Mouse (Mus musculus) Patski (cell line): ENCODE results near the gene Ralgapa2. TPM values are rescaled to one million over a fixed set of nuclear protein-coding genes. Genes with fewer than 3 reads are reported as not detected.

Experiments used
- ATAC-seq: fragments of 100-300 bp; one replicate; pipeline ENCODE4 v1.8.0; 2021
- CTCF ChIA-PET: fragments of 350-600 bp; sonication (Branson Sonifier 250); formaldehyde crosslinking; loops from one replicate; lab custom pipeline; 2022; ENCODE audit warnings: inconsistent platforms; lab: Charles Lee
- POLR2A ChIA-PET: fragments of 350-600 bp; sonication (Branson Sonifier 250); formaldehyde crosslinking; loops from one replicate; lab custom pipeline; 2022; ENCODE audit warnings: antibody characterized with exemption, inconsistent platforms; lab: Charles Lee
- DNase-seq: peaks from one replicate; pipeline ENCODE4 v3.0.0-alpha.2; 2011; ENCODE audit warnings: low read depth, low spot score
- H3K27me3 ChIP-seq: fragments of 371-371 bp; one replicate; pipeline ENCODE4 v1.5.1; 2021
- CTCF ChIP-seq: fragments of 100-300 bp; IDR thresholded peaks from one replicate; pipeline ENCODE4 v1.5.1; 2021
- in situ Hi-C: fragments of 300-500 bp; cut with MboI; formaldehyde crosslinking; loops from 3 replicates; pipeline ENCODE4 v1.11.1; 2018; ENCODE audit warnings: low pct_unique_long_range_greater_than_20kb, mixed read lengths
- polyA plus RNA-seq: library from polyadenylated mRNA; unstranded; gene quantifications from one replicate; pipeline ENCODE4 v1.2.3, GENCODE M21; 2021

Gene Ralgapa2
- polyA plus RNA-seq, 1 experiment from 2014 or later: 4.7 TPM

GRCm38 (mm10) chr2:146218161-146218691 is 293.9 kb downstream of the Ralgapa2 start:
- H3K27me3 ChIP-seq: peaks cover 33% of the 10 kb centered on the region
- DNase-seq (no peak), ATAC-seq (no peak)
- in situ Hi-C loops: loop anchor here (10.0 kb wide), 1 partner anchor 263 kb away; no protein-coding TSS in a partner anchor
- CTCF ChIA-PET: no interaction called here
- TF ChIP-seq CTCF: no peak
- POLR2A ChIA-PET: no interaction called here

DNA sequence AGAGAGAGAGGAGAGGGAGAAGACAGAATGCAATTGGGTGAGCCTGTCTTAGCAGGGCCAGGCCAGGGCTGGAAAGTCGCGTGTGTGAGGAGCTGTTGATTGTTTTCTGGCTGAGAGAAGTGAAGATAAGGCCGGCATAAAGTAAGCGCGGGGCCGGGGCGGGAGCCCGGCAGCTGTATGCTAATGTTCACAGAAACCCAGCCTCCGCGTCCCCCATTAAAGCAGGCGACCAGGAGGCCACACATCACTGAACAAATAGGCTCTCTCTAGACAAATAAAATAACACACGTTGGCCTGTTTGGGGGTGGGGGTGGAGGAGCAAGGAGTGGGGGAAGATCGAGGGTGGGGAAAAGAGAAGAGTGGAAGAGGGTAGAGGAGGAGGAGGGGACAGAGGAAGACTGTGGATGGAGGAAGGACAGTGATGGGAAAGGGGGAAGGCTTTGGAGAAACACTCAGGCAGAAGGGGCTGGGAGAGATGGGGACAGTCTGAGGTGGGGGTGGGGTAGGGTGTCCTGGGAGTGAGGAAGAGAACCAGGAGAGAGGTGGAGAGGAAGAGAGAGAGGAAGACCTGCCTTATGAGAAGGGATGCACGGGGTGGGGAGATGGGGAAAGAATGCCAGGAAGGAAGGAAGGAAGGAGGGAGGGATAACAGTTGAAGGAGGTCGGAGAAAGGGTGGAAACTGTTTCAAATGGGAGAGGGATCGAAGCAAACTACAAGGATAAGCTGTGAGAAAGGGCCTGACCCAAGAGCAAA is 294.7 kb downstream of the Ralgapa2 start:
- DNase-seq: no peak
- in situ Hi-C loops: loop anchor here (10.0 kb wide), 1 partner anchor 263 kb away; no protein-coding TSS in a partner anchor
- ChIA-PET CTCF (no interaction called here), POLR2A (no interaction called here)
- no peak for TF ChIP-seq CTCF
- ATAC-seq: no peak
- peaks cover 33% of the 10 kb centered on the region for H3K27me3 ChIP-seq

DNA sequence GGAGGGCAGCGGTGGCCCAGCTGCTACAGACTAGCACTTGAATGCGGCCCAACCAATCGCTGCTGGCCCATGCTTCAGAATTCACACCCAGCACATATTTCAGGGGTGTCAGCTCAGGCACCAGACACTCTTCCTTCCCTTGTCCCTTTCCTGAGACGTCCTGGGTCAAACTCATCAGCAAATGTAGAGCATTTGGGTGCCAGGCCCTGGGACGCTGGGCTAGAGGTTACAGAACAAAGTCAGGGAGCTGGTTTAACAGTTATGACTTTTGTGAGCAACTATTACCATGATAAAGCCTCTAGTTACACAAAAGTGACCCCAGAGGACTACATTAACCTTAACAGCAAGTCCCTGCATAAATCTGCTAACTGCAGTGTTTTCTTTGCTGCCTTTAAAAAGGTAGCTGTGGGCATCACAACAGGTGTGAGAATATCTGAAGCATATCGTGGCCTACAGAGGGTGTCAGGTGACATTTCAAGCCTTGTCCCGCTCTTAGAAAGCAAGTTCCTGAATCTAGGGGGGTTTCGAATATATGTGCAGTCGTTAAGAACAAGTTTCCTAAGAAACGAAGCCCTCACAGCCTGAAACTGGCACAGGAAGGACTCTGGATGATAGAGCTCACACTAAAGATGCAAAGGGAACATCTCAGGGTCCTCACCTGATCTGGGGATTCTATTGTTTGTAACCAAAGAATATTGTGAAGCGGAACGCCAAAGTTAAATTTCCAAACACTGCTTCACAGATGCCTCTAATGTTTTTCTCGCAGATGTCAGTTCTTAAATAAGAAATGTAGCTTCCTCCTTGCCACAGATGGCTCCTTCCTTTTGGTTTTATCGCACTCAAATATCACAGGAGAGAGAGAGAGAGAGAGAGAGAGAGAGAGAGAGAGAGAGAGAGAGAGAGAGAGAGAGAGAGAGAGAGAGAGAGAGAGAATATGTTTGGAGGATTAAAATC is 295.8 kb downstream of the Ralgapa2 start:
- no peak for TF ChIP-seq CTCF
- ATAC-seq (no peak), DNase-seq (no peak)
- ChIA-PET CTCF (interaction anchor here (0.9 to 1.1 kb wide), 2 partner anchors 10 to 267 kb away, joined by 3 to 4 read pairs; no protein-coding TSS in a partner anchor), POLR2A (no interaction called here)
- peaks cover 31% of the 10 kb centered on the region for H3K27me3 ChIP-seq
- in situ Hi-C loops: loop anchor here (10.0 kb wide), 1 partner anchor 262 kb away; no protein-coding TSS in a partner anchor

GRCm38 (mm10) chr2:146214715-146215114 is 297.4 kb downstream of the Ralgapa2 start:
- no peak for DNase-seq
- no peak for TF ChIP-seq CTCF
- ATAC-seq: peak; percentile 69
- POLR2A ChIA-PET: no interaction called here
- in situ Hi-C loops: loop anchor here (10.0 kb wide), 1 partner anchor 260 kb away; no protein-coding TSS in a partner anchor
- peaks cover 14% of the 10 kb centered on the region for H3K27me3 ChIP-seq
- CTCF ChIA-PET: interaction anchor here (0.5 kb wide), 1 partner anchor 390 kb away, joined by 3 read pairs; no protein-coding TSS in a partner anchor

DNA sequence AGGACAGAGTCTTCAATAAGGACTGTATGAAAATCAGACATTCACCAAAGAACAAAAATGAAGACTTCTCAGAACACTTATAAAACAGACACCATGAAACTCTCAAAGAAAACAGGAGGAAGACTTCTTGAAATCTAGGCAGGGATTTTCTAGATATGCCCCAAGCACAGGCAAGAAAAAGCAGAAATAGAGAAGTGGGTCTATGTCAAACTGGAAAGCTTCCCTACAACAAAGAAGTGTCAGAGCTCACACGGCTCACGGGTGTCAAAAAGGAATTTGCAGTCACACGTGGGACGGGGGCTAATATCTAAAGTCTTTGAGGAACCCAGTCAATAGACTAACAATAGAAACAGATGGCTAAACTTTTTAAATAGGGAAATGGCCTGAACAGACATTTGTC is 301.2 kb downstream of the Ralgapa2 start:
- H3K27me3 ChIP-seq: peaks cover 8% of the 10 kb centered on the region
- ATAC-seq: no peak
- TF ChIP-seq CTCF: no peak
- no peak for DNase-seq
- ChIA-PET POLR2A (no interaction called here), CTCF (no interaction called here)
- in situ Hi-C loops: loop anchor here (10.0 kb wide), 1 partner anchor 256 kb away; no protein-coding TSS in a partner anchor

DNA sequence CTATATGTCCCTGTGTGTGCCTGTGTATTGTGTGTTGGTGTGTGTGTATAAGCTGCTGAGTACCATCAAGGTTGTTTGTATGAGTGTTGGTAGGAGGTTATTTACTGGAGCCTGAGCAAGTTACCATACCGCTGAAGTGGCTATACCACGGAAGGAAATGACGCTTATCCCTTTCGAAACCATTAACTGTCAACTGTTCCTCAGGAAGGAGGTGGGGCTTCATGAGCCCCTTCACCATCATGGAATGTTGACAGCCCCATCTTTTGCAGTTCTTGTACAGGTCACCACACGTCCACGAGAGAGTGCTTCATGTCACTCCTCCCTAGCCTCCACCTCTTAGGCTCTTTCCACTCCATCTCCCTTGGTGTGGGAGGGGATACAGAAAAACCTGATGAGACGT is 314.2 kb downstream of the Ralgapa2 start:
- no peak for DNase-seq
- ATAC-seq: no peak
- no peak for TF ChIP-seq CTCF
- ChIA-PET POLR2A (no interaction called here), CTCF (no interaction called here)
- in situ Hi-C loops: no loop called here
- H3K27me3 ChIP-seq: peaks cover 17% of the 10 kb centered on the region

DNA sequence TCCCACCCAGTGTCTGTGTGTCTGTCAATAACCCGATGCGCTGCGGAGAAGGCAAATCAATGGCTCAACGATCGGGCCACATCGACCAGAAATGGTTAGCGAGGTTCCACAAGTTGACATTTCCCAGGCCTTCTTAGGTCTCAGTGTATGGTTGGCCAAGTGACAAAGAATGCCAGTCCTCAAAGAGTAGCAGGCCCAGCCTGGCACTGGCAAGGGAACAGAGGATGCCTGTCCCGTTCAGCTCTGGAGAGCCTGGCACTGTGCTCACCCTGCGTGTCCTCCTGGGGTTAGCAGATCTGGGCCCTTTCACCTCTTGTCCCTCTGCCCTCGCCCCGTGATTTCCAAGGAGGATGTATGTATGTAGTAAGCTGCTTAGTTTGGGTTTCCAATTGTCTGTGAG is 316.0 kb downstream of the Ralgapa2 start:
- H3K27me3 ChIP-seq: peaks cover 12% of the 10 kb centered on the region
- POLR2A ChIA-PET: no interaction called here
- in situ Hi-C loops: no loop called here
- ATAC-seq: no peak
- DNase-seq: no peak
- CTCF ChIA-PET: no interaction called here
- no peak for TF ChIP-seq CTCF
